Mouse (Mus musculus): Measurements from ENCODE around the gene Hrk.

Gene Hrk

DNA sequence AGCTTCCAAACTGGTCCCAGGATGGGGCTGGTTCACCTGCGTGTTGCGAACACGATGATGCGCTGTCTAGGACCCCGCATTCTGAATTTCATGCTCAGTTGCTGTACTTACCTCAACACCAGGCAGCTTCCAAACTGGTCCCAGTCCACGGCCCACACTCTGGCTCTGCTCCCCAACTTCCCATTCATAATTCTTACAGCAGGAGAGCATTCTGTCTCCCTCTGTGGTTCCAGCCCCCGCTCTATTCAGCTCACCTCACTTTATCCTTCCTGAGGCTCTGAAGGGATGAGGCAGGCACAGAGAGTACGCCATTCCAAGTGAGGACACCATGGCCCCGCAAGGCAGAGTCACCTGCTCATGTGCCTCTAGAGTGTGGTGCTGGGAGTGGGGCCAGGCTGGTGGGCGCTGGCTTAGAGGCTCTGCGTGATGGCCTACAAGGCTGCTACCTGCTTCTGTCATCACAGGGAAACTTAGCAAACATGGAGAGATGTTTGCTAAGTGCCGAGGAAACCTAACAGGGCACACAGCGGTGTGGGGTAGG is 65.7 kb downstream of the Hrk start:
- no peak for DNase-seq

DNA sequence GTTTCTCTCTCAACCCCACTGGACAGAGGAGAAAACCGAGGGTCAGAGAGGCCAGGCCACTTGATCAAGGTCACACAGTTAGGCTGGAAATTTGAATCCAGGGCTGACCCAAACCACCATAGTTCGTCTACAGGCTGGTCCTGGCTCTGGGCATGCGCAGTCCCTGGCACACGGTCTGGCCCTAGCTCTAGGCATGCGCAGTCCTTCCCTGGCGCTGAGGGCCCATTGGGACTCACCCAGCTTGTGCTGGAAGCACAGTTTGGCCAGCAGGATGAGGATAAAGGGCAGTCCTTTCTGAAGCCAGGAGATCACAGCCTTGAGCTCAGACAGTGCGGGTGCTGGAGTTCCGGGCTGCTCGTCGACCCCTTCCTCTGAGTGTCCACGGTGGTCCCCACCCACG is 72.4 kb downstream of the Hrk start:
- DNase-seq: no peak
